Mouse (Mus musculus): ENCODE results near the gene Fam53b. TPM values are rescaled to one million over a fixed set of nuclear protein-coding genes. Genes with fewer than 3 reads are reported as not detected.

The Fam53b gene
- polyA plus RNA-seq (2014; fragmentation: Illumina TruSeq; extraction: RNeasy Lipid Tissue Mini Kit (QIAGEN cat#74804); ENCODE audit: low read depth, low replicate concordance) = 6.6 TPM

GRCm38 (mm10) chr7:132813416-132814088, at the start of gene Fam53b:
TSS of gene Fam53b (minus strand) at chr7:132813886.

DNA sequence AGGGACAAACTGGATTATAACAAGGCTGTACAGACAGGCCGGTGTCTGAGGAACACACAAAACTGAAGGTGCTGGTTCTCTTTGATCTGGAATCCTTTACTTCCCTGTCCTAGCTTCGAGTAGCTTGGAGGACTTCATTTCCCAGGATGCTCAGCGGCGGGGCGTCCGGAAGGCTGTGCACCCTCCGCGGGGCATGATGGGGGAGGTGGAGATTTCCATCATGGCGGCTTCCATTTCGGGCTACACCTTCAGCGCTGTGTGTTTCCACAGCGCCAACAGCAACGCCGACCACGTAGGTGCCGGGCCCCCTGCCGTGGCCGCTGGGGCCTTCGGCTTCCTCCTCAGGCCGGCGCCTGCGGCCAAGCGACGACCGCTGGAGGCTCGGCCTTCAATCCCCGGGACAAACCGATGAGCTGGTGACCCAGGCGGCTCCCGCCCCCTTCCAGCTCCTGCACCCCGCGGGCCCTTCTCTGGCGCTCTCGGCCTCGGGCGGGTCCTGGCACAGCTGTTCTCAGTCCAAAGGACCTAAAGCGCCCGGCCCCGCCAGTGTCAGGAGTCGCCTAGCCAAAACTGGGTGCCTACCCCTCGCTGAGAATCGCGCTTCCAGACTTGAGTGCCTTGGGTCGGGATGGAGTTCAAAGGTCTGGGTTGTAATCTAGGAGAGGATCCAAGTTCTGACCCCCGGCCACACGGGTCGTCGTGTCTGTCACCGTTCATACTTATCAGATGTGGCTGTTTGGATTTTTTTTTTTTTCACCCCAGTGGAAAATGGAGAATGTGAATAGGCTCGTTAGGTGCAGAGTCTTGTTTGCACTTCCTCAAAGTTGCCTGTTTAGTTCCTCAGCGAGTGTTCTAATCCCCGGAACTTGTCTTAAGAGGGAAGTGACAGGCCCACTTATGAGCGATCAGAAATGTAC, 45.6 kb upstream of the Fam53b start, which contains the start of gene Abraxas2:
Abraxas2 (plus strand) TSS at position 184 of the 917 bp plus-strand sequence.

DNA sequence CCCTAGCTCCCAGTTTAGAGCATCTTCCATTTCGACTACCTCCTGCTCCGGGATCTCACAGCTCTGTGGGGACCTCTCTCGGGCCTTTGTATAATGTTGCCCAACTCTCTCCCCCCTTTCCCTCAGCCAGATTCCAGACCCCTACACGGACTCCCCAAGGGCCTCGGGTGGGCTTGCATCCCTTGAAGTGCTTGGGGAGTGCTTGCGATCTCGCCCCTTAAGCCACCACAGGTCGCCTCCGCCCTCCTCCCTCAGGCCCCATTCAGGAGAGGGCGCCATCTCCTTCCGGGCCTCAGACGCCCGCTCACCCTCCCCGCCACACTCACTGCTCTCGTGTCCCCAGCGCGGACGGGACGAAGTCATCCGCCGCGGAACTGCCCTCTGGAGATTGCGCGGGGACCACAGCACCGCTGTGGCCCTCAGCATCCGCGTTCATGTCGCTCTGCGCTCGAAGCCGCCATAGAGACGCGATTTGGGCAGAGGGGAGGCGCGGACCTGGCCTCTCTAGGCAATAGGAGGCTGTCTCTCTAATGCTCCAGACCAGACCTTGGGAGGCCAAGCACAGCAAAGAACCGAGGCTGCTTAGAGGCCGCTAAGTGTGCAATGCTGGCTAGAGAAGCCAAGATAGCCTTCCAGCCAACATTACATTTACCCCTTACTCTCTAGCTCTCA, 38.6 kb upstream of the Fam53b start, which contains the start of gene Eef1akmt2:
Eef1akmt2 (minus strand) TSS at position 501 of the 672 bp plus-strand sequence.

Other genes with a start within 250 kb of the Fam53b start
- 110 TPM for gene Oat, start 237.5 kb downstream of the Fam53b start, polyA plus RNA-seq (2014; fragmentation: Illumina TruSeq; extraction: RNeasy Lipid Tissue Mini Kit (QIAGEN cat#74804); ENCODE audit: low read depth, low replicate concordance)
- not detected for gene Nkx1-2, start 214.2 kb downstream of the Fam53b start, polyA plus RNA-seq (2014; fragmentation: Illumina TruSeq; extraction: RNeasy Lipid Tissue Mini Kit (QIAGEN cat#74804); ENCODE audit: low read depth, low replicate concordance)
- gene Lhpp, start 203.2 kb downstream of the Fam53b start, polyA plus RNA-seq (2014; fragmentation: Illumina TruSeq; extraction: RNeasy Lipid Tissue Mini Kit (QIAGEN cat#74804); ENCODE audit: low read depth, low replicate concordance) = 3.2 TPM
- gene Eef1akmt2, start 38.8 kb upstream of the Fam53b start, polyA plus RNA-seq (2014; fragmentation: Illumina TruSeq; extraction: RNeasy Lipid Tissue Mini Kit (QIAGEN cat#74804); ENCODE audit: low read depth, low replicate concordance) = 103 TPM
- gene Abraxas2, start 45.3 kb upstream of the Fam53b start, polyA plus RNA-seq (2014; fragmentation: Illumina TruSeq; extraction: RNeasy Lipid Tissue Mini Kit (QIAGEN cat#74804); ENCODE audit: low read depth, low replicate concordance) = 64.9 TPM
- gene Zranb1, start 117.3 kb upstream of the Fam53b start, polyA plus RNA-seq (2014; fragmentation: Illumina TruSeq; extraction: RNeasy Lipid Tissue Mini Kit (QIAGEN cat#74804); ENCODE audit: low read depth, low replicate concordance) = 62.9 TPM